Mouse (Mus musculus): Measurements from ENCODE around the gene Eif3k.

Eif3k gene

GRCm38 (mm10) chr7:28959505-28960045 is 22.1 kb downstream of the Eif3k start:
- DNase-seq (ENCODE audit: low read depth, low spot score): no peak

GRCm38 (mm10) chr7:28958770-28959169 is 22.9 kb downstream of the Eif3k start:
- no peak for DNase-seq (ENCODE audit: low read depth, low spot score)

- DNase-seq (ENCODE audit: low read depth, low spot score): no peak
Observed at GRCm38 (mm10) chr7:28957997-28958725, 23.5 kb downstream of the Eif3k start.

- no peak for DNase-seq (ENCODE audit: low read depth, low spot score)
Observed at GRCm38 (mm10) chr7:28957286-28957685, 24.4 kb downstream of the Eif3k start.

GRCm38 (mm10) chr7:28956270-28956669 is 25.4 kb downstream of the Eif3k start:
- no peak for DNase-seq (ENCODE audit: low read depth, low spot score)

GRCm38 (mm10) chr7:28955295-28955897 is 26.3 kb downstream of the Eif3k start:
- no peak for DNase-seq (ENCODE audit: low read depth, low spot score)

- no peak for DNase-seq (ENCODE audit: low read depth, low spot score)
Observed at GRCm38 (mm10) chr7:28954773-28955172, 26.9 kb downstream of the Eif3k start.

- no peak for DNase-seq (ENCODE audit: low read depth, low spot score)
Observed at GRCm38 (mm10) chr7:28953476-28954376, 27.9 kb downstream of the Eif3k start.

- DNase-seq (ENCODE audit: low read depth, low spot score): no peak
Observed at GRCm38 (mm10) chr7:28952786-28953185, 28.9 kb downstream of the Eif3k start.

- no peak for DNase-seq (ENCODE audit: low read depth, low spot score)
Observed at GRCm38 (mm10) chr7:28951764-28952163, 29.9 kb downstream of the Eif3k start.

GRCm38 (mm10) chr7:28950346-28951037 is 31.2 kb downstream of the Eif3k start:
- no peak for DNase-seq (ENCODE audit: low read depth, low spot score)

- DNase-seq (ENCODE audit: low read depth, low spot score): no peak
Observed at GRCm38 (mm10) chr7:28949298-28949697, 32.4 kb downstream of the Eif3k start.

GRCm38 (mm10) chr7:28948746-28949145 is 32.9 kb downstream of the Eif3k start:
- no peak for DNase-seq (ENCODE audit: low read depth, low spot score)

- no peak for DNase-seq (ENCODE audit: low read depth, low spot score)
Observed at GRCm38 (mm10) chr7:28946271-28946610, 35.4 kb downstream of the Eif3k start.

- no peak for DNase-seq (ENCODE audit: low read depth, low spot score)
Observed at GRCm38 (mm10) chr7:28945416-28946270, 36.0 kb downstream of the Eif3k start.

- DNase-seq (ENCODE audit: low read depth, low spot score): no peak
Observed at GRCm38 (mm10) chr7:28944756-28945415, 36.8 kb downstream of the Eif3k start.

- DNase-seq (ENCODE audit: low read depth, low spot score): no peak
Observed at GRCm38 (mm10) chr7:28943451-28944180, 38.0 kb downstream of the Eif3k start.

GRCm38 (mm10) chr7:28941542-28941941 is 40.1 kb downstream of the Eif3k start:
- no peak for DNase-seq (ENCODE audit: low read depth, low spot score)

GRCm38 (mm10) chr7:28941129-28941528 is 40.5 kb downstream of the Eif3k start:
- DNase-seq (ENCODE audit: low read depth, low spot score): no peak
